7 mouse cellular contexts compared by ENCODE assay signal in the genomic region with DNA sequence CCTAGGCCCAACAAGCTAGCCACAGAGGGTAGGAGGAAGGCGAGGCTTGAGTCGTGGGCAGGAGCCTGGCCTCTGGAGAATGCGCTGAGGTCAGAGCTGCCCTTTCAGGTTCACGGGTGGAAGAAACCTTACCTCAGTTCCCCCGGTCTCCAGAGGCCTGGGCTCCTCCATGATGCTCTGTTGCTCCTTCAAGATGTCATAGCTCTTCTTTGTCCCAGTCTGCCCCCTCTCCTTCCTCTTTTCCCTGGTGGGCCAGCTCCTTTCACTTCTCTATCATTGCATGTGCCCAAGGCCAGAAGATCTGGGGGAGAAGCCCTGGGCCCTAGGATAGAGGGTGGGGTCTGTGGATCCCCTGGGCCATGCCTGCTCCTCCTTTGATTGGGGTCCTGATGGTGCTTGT. TPM values are rescaled to one million over a fixed set of nuclear protein-coding genes. Genes with fewer than 3 reads are reported as not detected.
DNase-seq lines count a peak whose midpoint lies in the region; ATAC-seq and TF ChIP-seq lines count a peak whose summit lies in the region.

No protein-coding gene starts in this region.

- TF ChIP-seq CTCF in left cerebral cortex, adult 2 months (IDR thresholded peaks at IDR 0.05): no peak

- no peaks in the 10 kb centered on the region for H3K9me3 ChIP-seq in forebrain, embryonic 14.5 days (replicated peaks; ENCODE audit: control insufficient read depth, low read length)
- H3K9me3 ChIP-seq in limb, embryonic 15.5 days: no peaks in the 10 kb centered on the region
- no peaks in the 10 kb centered on the region for H3K9me3 ChIP-seq in stomach, embryonic 14.5 days (ENCODE audit: control insufficient read depth, low read depth, low read length)

- intact Hi-C loops in left cerebral cortex, adult 2 months (cut with DNase I): no loop called here
- intact Hi-C loops in left cerebral cortex, postnatal 10 days (cut with DNase I): no loop called here

- 81% methylated on average over 5 of the region's 5 CpGs for WGBS in forebrain, embryonic 14.5 days
- WGBS in limb, embryonic 15.5 days: 79% methylated on average over 5 of the region's 5 CpGs
- 60% methylated on average over 5 of the region's 5 CpGs for WGBS in stomach, embryonic 14.5 days

- H3K27ac ChIP-seq in left cerebral cortex, adult 2 months: no peak overlapping the region
- H3K27ac ChIP-seq in forebrain, embryonic 14.5 days (ENCODE audit: low read depth, low read length): no peak overlapping the region
- no peak overlapping the region; the same call in 1 of the 2 replicates for H3K27ac ChIP-seq in limb, embryonic 15.5 days
- no peak overlapping the region for H3K27ac ChIP-seq in stomach, embryonic 14.5 days (ENCODE audit: low read length)

- H3K4me1 ChIP-seq in forebrain, embryonic 14.5 days (ENCODE audit: control insufficient read depth, insufficient read depth, low read length): peaks cover 18% of the 10 kb centered on the region
- peaks cover 49% of the 10 kb centered on the region for H3K4me1 ChIP-seq in limb, embryonic 15.5 days
- peaks cover 18% of the 10 kb centered on the region; the same call in 1 of the 2 replicates for H3K4me1 ChIP-seq in stomach, embryonic 14.5 days (ENCODE audit: control insufficient read depth, insufficient read depth, low read length)

- H3K4me3 ChIP-seq in left cerebral cortex, adult 2 months: peak overlapping the region; percentile 62; the same call in 1 of the 2 replicates
- H3K4me3 ChIP-seq in forebrain, embryonic 14.5 days (ENCODE audit: low read depth, low read length): no peak overlapping the region
- H3K4me3 ChIP-seq in limb, embryonic 15.5 days: peak overlapping the region; percentile 70
- H3K4me3 ChIP-seq in stomach, embryonic 14.5 days (ENCODE audit: low read depth, low read length): peak overlapping the region; percentile 77; the same call in 1 of the 2 replicates

- H3K36me3 ChIP-seq in forebrain, embryonic 14.5 days (ENCODE audit: control insufficient read depth, insufficient read depth, low read length): no peaks in the 10 kb centered on the region
- peaks cover 15% of the 10 kb centered on the region for H3K36me3 ChIP-seq in limb, embryonic 15.5 days
- 0 out of 2 replicates have a peak, but pooled peaks cover 5% of the 10 kb centered on the region for H3K36me3 ChIP-seq in stomach, embryonic 14.5 days (ENCODE audit: control insufficient read depth, insufficient read depth, low read length)

- no peak overlapping the region for H3K9ac ChIP-seq in forebrain, embryonic 14.5 days (ENCODE audit: low read length)
- 0 out of 2 replicates have a peak overlapping the region, but pooled peaks have one; percentile 85 for H3K9ac ChIP-seq in limb, embryonic 15.5 days
- no peak overlapping the region for H3K9ac ChIP-seq in stomach, embryonic 14.5 days (replicated peaks; ENCODE audit: low read depth, low read length)

- H3K4me2 ChIP-seq in forebrain, embryonic 14.5 days (ENCODE audit: low read length): peak overlapping the region; percentile 92; the same call in 1 of the 2 replicates
- peak overlapping the region; percentile 57 for H3K4me2 ChIP-seq in limb, embryonic 15.5 days
- H3K4me2 ChIP-seq in stomach, embryonic 14.5 days (replicated peaks; ENCODE audit: low read depth, low read length): peak overlapping the region; percentile 89

- H3K27me3 ChIP-seq in forebrain, embryonic 14.5 days (replicated peaks; ENCODE audit: control insufficient read depth, insufficient read depth, low read length): no peaks in the 10 kb centered on the region
- no peaks in the 10 kb centered on the region for H3K27me3 ChIP-seq in limb, embryonic 15.5 days
- no peaks in the 10 kb centered on the region for H3K27me3 ChIP-seq in stomach, embryonic 14.5 days (ENCODE audit: control insufficient read depth, insufficient read depth, low read length)

- DNase-seq in left cerebral cortex, adult 2 months (ENCODE audit: extremely low spot score in 1 of 2, low spot score in 2 of 2): no peak
- DNase-seq in left cerebral cortex, adult 18-20 months (ENCODE audit: low spot score in 2 of 2): no peak
- no peak for DNase-seq in forebrain, embryonic 14.5 days (ENCODE audit: low spot score)
- no peak for DNase-seq in frontal cortex, adult 2 months (ENCODE audit: extremely low spot score in 1 of 2, low spot score in 1 of 2)
- DNase-seq in left cerebral cortex, postnatal 10 days (ENCODE audit: extremely low spot score in 1 of 2, low spot score in 2 of 2): no peak

- no peak for ATAC-seq in forebrain, embryonic 14.5 days
- no peak for ATAC-seq in limb, embryonic 15.5 days (ENCODE audit: insufficient number of reproducible peaks, low FRiP score, low TSS enrichment, low read depth)
- no peak for ATAC-seq in stomach, embryonic 14.5 days (ENCODE audit: insufficient number of reproducible peaks, insufficient read depth, low FRiP score, low read depth)

RNA-seq across cellular contexts. Expression of gene Tpra1, which starts 1.7 kb away (rescaled TPM):
- 10 to 100 TPM; 50.8 to 53.6 TPM for total RNA-seq in left cerebral cortex, adult 2 months (2021)
- total RNA-seq in left cerebral cortex, adult 18-20 months (2021): 10 to 100 TPM; 45.5 to 47.2 TPM
- polyA plus RNA-seq in forebrain, embryonic 14.5 days (2014; fragmentation: Nextera tagmentation; extraction: Ambion mirVana): 32.9 and 41.2 TPM in 2 replicates
- polyA plus RNA-seq in limb, embryonic 15.5 days (2015; fragmentation: Nextera tagmentation; extraction: Ambion mirVana): 83.2 and 83.3 TPM in 2 replicates
- polyA plus RNA-seq in stomach, embryonic 14.5 days (2014; fragmentation: Nextera tagmentation; extraction: Ambion mirVana): 55.1 and 55.6 TPM in 2 replicates
- polyA plus RNA-seq in frontal cortex, adult 2 months (2012; rRNA removed): 92.8 and 93.3 TPM in 2 replicates
- total RNA-seq in left cerebral cortex, postnatal 10 days (2021): 10 to 100 TPM; 34.2 to 34.9 TPM

RNA-seq across cellular contexts. Expression of gene Mcm2, which starts 5.1 kb away (rescaled TPM):
- total RNA-seq in left cerebral cortex, adult 2 months (2021): 1 to 10 TPM; 2.1 to 4.5 TPM
- 1 to 10 TPM; 3.7 to 6.8 TPM for total RNA-seq in left cerebral cortex, adult 18-20 months (2021)
- polyA plus RNA-seq in forebrain, embryonic 14.5 days (2014; fragmentation: Nextera tagmentation; extraction: Ambion mirVana): 71.1 and 82.8 TPM in 2 replicates
- 99.4 and 100 TPM in 2 replicates for polyA plus RNA-seq in limb, embryonic 15.5 days (2015; fragmentation: Nextera tagmentation; extraction: Ambion mirVana)
- polyA plus RNA-seq in stomach, embryonic 14.5 days (2014; fragmentation: Nextera tagmentation; extraction: Ambion mirVana): 112 and 114 TPM in 2 replicates
- polyA plus RNA-seq in frontal cortex, adult 2 months (2012; rRNA removed): 4.2 and 4.4 TPM in 2 replicates
- 1 to 10 TPM; 6.1 to 6.5 TPM for total RNA-seq in left cerebral cortex, postnatal 10 days (2021)

RNA-seq across cellular contexts. Expression of gene Podxl2, which starts 28.9 kb away (rescaled TPM):
- 100 to 1,000 TPM; 196 to 201 TPM for total RNA-seq in left cerebral cortex, adult 2 months (2021)
- total RNA-seq in left cerebral cortex, adult 18-20 months (2021): 100 to 1,000 TPM; 202 to 219 TPM
- 334 and 428 TPM in 2 replicates for polyA plus RNA-seq in forebrain, embryonic 14.5 days (2014; fragmentation: Nextera tagmentation; extraction: Ambion mirVana)
- polyA plus RNA-seq in limb, embryonic 15.5 days (2015; fragmentation: Nextera tagmentation; extraction: Ambion mirVana): 85.6 and 88.3 TPM in 2 replicates
- 79.8 and 85.3 TPM in 2 replicates for polyA plus RNA-seq in stomach, embryonic 14.5 days (2014; fragmentation: Nextera tagmentation; extraction: Ambion mirVana)
- 609 and 620 TPM in 2 replicates for polyA plus RNA-seq in frontal cortex, adult 2 months (2012; rRNA removed)
- total RNA-seq in left cerebral cortex, postnatal 10 days (2021): 100 to 1,000 TPM; 291 to 304 TPM

Comparison
In these comparisons a context has a peak if more than half of its experiments do, and no peak if none do; other contexts are left out.
1. RNA of gene Mcm2, which starts 5.1 kb away (polyA plus RNA-seq): 112 to 114 TPM in stomach, embryonic 14.5 days, 99.4 to 100 TPM in limb, embryonic 15.5 days and 71.1 to 82.8 TPM in forebrain, embryonic 14.5 days; 4.2 to 4.4 TPM in frontal cortex, adult 2 months; every median in the first group is over 10 times any median in the second.
2. Peak in every context shown above with its lines, with median percentiles within 50 percentile points of each other: H3K4me2 ChIP-seq.